Mouse (Mus musculus) CH12.LX (cell line): Measurements from ENCODE around the gene Arl15. TPM values are rescaled to one million over a fixed set of nuclear protein-coding genes. Genes with fewer than 3 reads are reported as not detected.

ENCODE experiments used
- DNase-seq: peaks from one replicate; pipeline ENCODE4 v3.0.0-alpha.2; 2013; ENCODE audit errors: extremely low read depth
- H3K27ac ChIP-seq: 2 replicates; pipeline ENCODE4 v1.5.1; 2012; ENCODE audit warnings: low read depth, mild to moderate bottlenecking, control low read depth, moderate library complexity; ENCODE audit not compliant: insufficient read depth
- H3K27me3 ChIP-seq: replicated peaks from 2 replicates; pipeline ENCODE3; 2012; ENCODE audit warnings: inconsistent platforms
- H3K36me3 ChIP-seq, 2 experiments: replicated peaks in 1 of 2; 2 replicates each; pipeline versions ENCODE3 to v1.6.1; 2012; ENCODE audit warnings: inconsistent platforms in 1 of 2, low read length in 1 of 2, mild to moderate bottlenecking in 1 of 2, mixed read lengths in 1 of 2, moderate library complexity in 1 of 2; ENCODE audit not compliant: control insufficient read depth in 1 of 2, insufficient read depth in 1 of 2
- H3K4me1 ChIP-seq, 2 experiments: 2 replicates each; pipeline ENCODE4 v1.6.1; 2012; ENCODE audit warnings: inconsistent platforms in 1 of 2, moderate library complexity in 1 of 2; ENCODE audit not compliant: insufficient read depth in 2 of 2, control insufficient read depth in 1 of 2
- H3K4me2 ChIP-seq: 2 replicates; pipeline ENCODE4 v1.6.1; 2012; ENCODE audit warnings: low read depth, mild to moderate bottlenecking, control low read depth; ENCODE audit not compliant: poor library complexity, insufficient read depth, severe bottlenecking
- H3K4me3 ChIP-seq, 3 experiments: fragments of 150-350 bp in 1 of 3; sonication (generic) in 1 of 3; replicated peaks in 1 of 3; 2 replicates each; pipeline versions ENCODE3 to v1.5.1; 2011 to 2012; ENCODE audit warnings: low read depth in 2 of 3, low read length in 2 of 3, mild to moderate bottlenecking in 2 of 3, moderate library complexity in 2 of 3, control low read depth in 1 of 3, improper control_type of control experiment in 1 of 3, inconsistent platforms in 1 of 3, mixed read lengths in 1 of 3; ENCODE audit not compliant: poor library complexity in 1 of 3
- H3K79me2 ChIP-seq: replicated peaks from 2 replicates; pipeline ENCODE4 v1.6.1; 2012; ENCODE audit warnings: mild to moderate bottlenecking, moderate library complexity; ENCODE audit not compliant: control insufficient read depth, poor library complexity, insufficient read depth, severe bottlenecking; ENCODE audit errors: extremely low read depth
- H3K9ac ChIP-seq: 2 replicates; pipeline ENCODE4 v1.6.1; 2012; ENCODE audit warnings: low read depth, mild to moderate bottlenecking, control low read depth, moderate library complexity; ENCODE audit not compliant: insufficient read depth
- H3K9me3 ChIP-seq: replicated peaks from 2 replicates; pipeline ENCODE3; 2012; ENCODE audit warnings: low read length, inconsistent platforms, mixed read lengths
- BHLHE40 ChIP-seq: IDR thresholded peaks from 2 replicates; pipeline ENCODE4 v1.6.1; 2011; ENCODE audit warnings: mild to moderate bottlenecking, low read depth, low read length, improper control_type of control experiment
- CHD1 ChIP-seq: IDR thresholded peaks from 2 replicates; pipeline ENCODE4 v1.6.1; 2012; ENCODE audit warnings: low read depth, low read length, improper control_type of control experiment, inconsistent platforms
- CHD2 ChIP-seq: IDR thresholded peaks from 2 replicates; pipeline ENCODE4 v1.6.1; 2011; ENCODE audit warnings: low read length, improper control_type of control experiment
- CTCF ChIP-seq, 2 experiments: IDR thresholded peaks in 1 of 2; conservative IDR thresholded peaks in 1 of 2; 2 replicates each; pipeline ENCODE4 v1.5.1; 2011 to 2012; ENCODE audit warnings: low read depth in 2 of 2, low read length in 2 of 2, improper control_type of control experiment in 1 of 2, inconsistent platforms in 1 of 2, mild to moderate bottlenecking in 1 of 2, moderate library complexity in 1 of 2
- HCFC1 ChIP-seq: IDR thresholded peaks from 2 replicates; pipeline ENCODE4 v1.6.1; 2012; ENCODE audit warnings: low read depth, mild to moderate bottlenecking, inconsistent platforms, low read length, improper control_type of control experiment
- JUN ChIP-seq: IDR thresholded peaks from 2 replicates; pipeline ENCODE4 v1.6.1; 2011; ENCODE audit warnings: low read depth, mild to moderate bottlenecking, low read length, improper control_type of control experiment, moderate library complexity; ENCODE audit not compliant: insufficient read depth
- MAFK ChIP-seq: IDR thresholded peaks from 2 replicates; pipeline ENCODE4 v1.6.1; 2011; ENCODE audit warnings: low read length, improper control_type of control experiment; ENCODE audit not compliant: insufficient replicate concordance
- MXI1 ChIP-seq: IDR thresholded peaks from 2 replicates; pipeline ENCODE4 v1.6.1; 2011; ENCODE audit warnings: mild to moderate bottlenecking, low read depth, low read length, improper control_type of control experiment
- MYC ChIP-seq: IDR thresholded peaks from 2 replicates; pipeline ENCODE4 v1.6.1; 2011; ENCODE audit warnings: low read depth, mild to moderate bottlenecking, improper control_type of control experiment, low read length
- NRF1 ChIP-seq: IDR thresholded peaks from 2 replicates; pipeline ENCODE4 v1.6.1; 2014; ENCODE audit warnings: low read depth, mild to moderate bottlenecking, inconsistent platforms, low read length, improper control_type of control experiment, moderate library complexity
- SIN3A ChIP-seq: IDR thresholded peaks from 2 replicates; pipeline ENCODE4 v1.6.1; 2012; ENCODE audit warnings: low read length, improper control_type of control experiment, inconsistent platforms
- UBTF ChIP-seq: IDR thresholded peaks from 2 replicates; pipeline ENCODE4 v1.6.1; 2012; ENCODE audit warnings: low read depth, mild to moderate bottlenecking, inconsistent platforms, low read length, improper control_type of control experiment, moderate library complexity
- USF1 ChIP-seq: IDR thresholded peaks from 2 replicates; pipeline ENCODE4 v1.6.1; 2014; ENCODE audit warnings: low read depth, mild to moderate bottlenecking, inconsistent platforms, low read length, improper control_type of control experiment
- ZNF384 ChIP-seq: IDR thresholded peaks from 2 replicates; pipeline ENCODE4 v1.6.1; 2012; ENCODE audit warnings: low read depth, low read length, improper control_type of control experiment, inconsistent platforms
- dilution Hi-C: fragments of 300-500 bp; cut with MboI; formaldehyde crosslinking; loops from 2 replicates; pipeline ENCODE4 v1.14.3; 2020; ENCODE audit warnings: low sequenced_read_pairs; ENCODE audit not compliant: extremely low pct_unique_long_range_greater_than_20kb, extremely low pct_ligation_motif_present
- in situ Hi-C: fragments of 300-500 bp; cut with MboI; formaldehyde crosslinking; loops from 3 replicates; pipeline ENCODE4 v1.14.3; 2019; ENCODE audit warnings: low sequenced_read_pairs, low pct_ligation_motif_present, low pct_unique_long_range_greater_than_20kb, mixed read lengths
- polyA plus RNA-seq: library from polyadenylated mRNA; unstranded; fragments of >175 nt; gene quantifications from 2 replicates; pipeline ENCODE4 v1.2.1, GENCODE M21; 2012; ENCODE audit warnings: low read depth; ENCODE audit not compliant: insufficient read length
- total RNA-seq, 2 experiments: library from RNA; depleted of rRNA; stranded (reverse); fragments of 300-350 nt in 1 of 2; fragments of >200 nt in 1 of 2; gene quantifications; 2 replicates each; pipeline ENCODE4 v1.2.3; 2012 to 2014

Arl15 gene
- total and polyA plus RNA-seq, 3 experiments: 2.2 to 5.2 (median 4.8) TPM

GRCm38 (mm10) chr13:114151698-114152069 is 357.4 kb downstream of the Arl15 start:
- TF ChIP-seq CHD2 (no peak), CTCF (conservative IDR thresholded peaks at IDR 0.05 in 1 of 2, IDR thresholded peaks at IDR 0.05 in 1 of 2; ENCODE audit: low read depth in 2 of 2, low read length in 2 of 2) (no peak), MXI1 (no peak), BHLHE40 (no peak), MAFK (no peak), JUN (no peak), UBTF (no peak), CHD1 (no peak)
- dilution Hi-C loops: no loop called here
- H3K4me3 ChIP-seq: no peak overlapping the region

GRCm38 (mm10) chr13:114156689-114157088 is 362.4 kb downstream of the Arl15 start:
- Histone ChIP-seq H3K36me3 (peaks cover 0 to 2% of the 10 kb centered on the region in 2 experiments), H3K9ac (no peak overlapping the region), H3K4me1 (peaks cover 15 to 43% of the 10 kb centered on the region in 2 experiments), H3K27ac (no peak overlapping the region), H3K4me3 (no peak overlapping the region), H3K79me2 (no peaks in the 10 kb centered on the region), H3K9me3 (no peaks in the 10 kb centered on the region), H3K27me3 (no peaks in the 10 kb centered on the region), H3K4me2 (peak overlapping the region; percentile 38)
- in situ Hi-C loops: no loop called here
- dilution Hi-C loops: no loop called here
- no peak for TF ChIP-seq NRF1
- no peak for TF ChIP-seq ZNF384
- TF ChIP-seq MYC: no peak
- TF ChIP-seq CHD2: peak; percentile 26; the same call in 1 of the 2 replicates
- no peak for TF ChIP-seq HCFC1
- TF ChIP-seq SIN3A: peak; percentile 58; the same call in 1 of the 2 replicates
- TF ChIP-seq USF1: no peak
- peak; percentile 20 for DNase-seq

More at GRCm38 (mm10) chr13:114151698-114152069, 357.4 kb downstream of the Arl15 start:
- Histone ChIP-seq H3K4me1 (peaks cover 7 to 26% of the 10 kb centered on the region in 2 experiments), H3K9ac (no peak overlapping the region), H3K9me3 (no peaks in the 10 kb centered on the region), H3K27me3 (no peaks in the 10 kb centered on the region), H3K79me2 (no peaks in the 10 kb centered on the region), H3K4me2 (peak overlapping the region; percentile 2; the same call in 1 of the 2 replicates), H3K36me3 (peaks cover 0 to 2% of the 10 kb centered on the region in 2 experiments), H3K27ac (no peak overlapping the region)
- in situ Hi-C loops: no loop called here
- no peak for DNase-seq
